Mouse (Mus musculus) hindbrain, embryonic 11.5 days (tissue): ENCODE results near the gene Samsn1. TPM values are rescaled to one million over a fixed set of nuclear protein-coding genes. Genes with fewer than 3 reads are reported as not detected.

Experiments used
- ATAC-seq: fragments of 200-750 bp; cut with Nextera tagmentation; 2 replicates; pipeline ENCODE4 v1.8.0; 2017; ENCODE audit warnings: mild to moderate bottlenecking, moderate TSS enrichment, moderate library complexity; ENCODE audit not compliant: low FRiP score
- DNase-seq: peaks from one replicate; pipeline ENCODE4 v3.0.0-alpha.2; 2015; ENCODE audit warnings: low spot score
- H3K27ac ChIP-seq: fragments of 300-500 bp; sonication (generic); 2 replicates; pipeline ENCODE4 v1.5.1; 2014; ENCODE audit warnings: mild to moderate bottlenecking, low read depth, low read length
- H3K27me3 ChIP-seq: fragments of 300-500 bp; sonication (generic); 2 replicates; pipeline ENCODE4 v1.6.1; 2014; ENCODE audit warnings: mild to moderate bottlenecking, low read length, moderate library complexity, mixed read lengths; ENCODE audit not compliant: control insufficient read depth, insufficient read depth
- H3K36me3 ChIP-seq: fragments of 300-500 bp; sonication (generic); 2 replicates; pipeline ENCODE4 v1.6.1; 2014; ENCODE audit warnings: mild to moderate bottlenecking, low read length, moderate library complexity, mixed read lengths; ENCODE audit not compliant: control insufficient read depth, insufficient read depth
- H3K4me1 ChIP-seq: fragments of 300-500 bp; sonication (generic); replicated peaks from 2 replicates; pipeline ENCODE4 v1.6.1; 2014; ENCODE audit warnings: low read length, mixed read lengths; ENCODE audit not compliant: control insufficient read depth, insufficient read depth
- H3K4me2 ChIP-seq: fragments of 300-500 bp; sonication (generic); replicated peaks from 2 replicates; pipeline ENCODE4 v1.6.1; 2014; ENCODE audit warnings: mild to moderate bottlenecking, low read depth, low read length
- H3K4me3 ChIP-seq: fragments of 300-500 bp; sonication (generic); 2 replicates; pipeline ENCODE4 v1.5.1; 2014; ENCODE audit warnings: low read depth, low read length
- H3K9ac ChIP-seq: fragments of 300-500 bp; sonication (generic); 2 replicates; pipeline ENCODE4 v1.6.1; 2014; ENCODE audit warnings: low read depth, low read length
- H3K9me3 ChIP-seq: fragments of 300-500 bp; sonication (generic); 2 replicates; pipeline ENCODE4 v1.6.1; 2016; ENCODE audit warnings: low read length; ENCODE audit not compliant: control insufficient read depth
- WGBS: fragments of 180-500 bp; shearing (Covaris S2); extraction: QIAGEN DNeasy Blood & Tissue Kit; methylation state at CpG from one replicate; pipeline ENCODE4 v1.1.7; 2014; 5-methylcytosine and 5-hydroxymethylcytosine counted together
- polyA plus RNA-seq: library from polyadenylated mRNA; unstranded; fragments of >200 nt; fragmentation: Nextera tagmentation; extraction: Ambion mirVana; gene quantifications from 2 replicates; pipeline ENCODE4 v1.2.1, GENCODE M21; 2014

Gene Samsn1
- polyA plus RNA-seq, 1 experiment from 2014 or later: 1.9 TPM

DNA sequence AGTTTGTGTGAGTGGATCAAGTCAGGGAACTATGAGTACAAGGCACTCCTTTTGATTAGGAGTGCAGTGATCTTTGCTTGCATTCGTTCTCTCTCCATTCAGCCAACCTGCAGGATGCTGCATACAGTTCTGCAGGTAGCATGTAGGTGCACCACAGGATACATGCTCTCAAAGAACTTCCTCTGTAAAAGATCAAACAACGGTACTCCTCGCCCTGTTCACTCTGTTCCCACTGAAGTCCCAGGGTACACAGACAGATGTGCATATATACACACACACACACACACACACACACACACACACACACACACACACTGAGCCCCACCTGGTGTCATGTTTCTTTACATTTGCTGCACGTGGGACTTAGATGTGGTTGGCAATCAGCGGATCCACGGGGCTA lies 198.9 kb downstream of the Samsn1 start:
- DNase-seq (no peak), ATAC-seq (no peak)
- no peaks in the 10 kb centered on the region for H3K4me1 ChIP-seq
- H3K36me3 ChIP-seq: no peaks in the 10 kb centered on the region
- H3K4me2 ChIP-seq: no peak overlapping the region
- no peak overlapping the region for H3K27ac ChIP-seq
- H3K27me3 ChIP-seq: no peaks in the 10 kb centered on the region
- H3K9me3 ChIP-seq: no peaks in the 10 kb centered on the region
- no peak overlapping the region for H3K9ac ChIP-seq
- no peak overlapping the region for H3K4me3 ChIP-seq
- WGBS: 80% methylated on average over 6 of the region's 6 CpGs

DNA sequence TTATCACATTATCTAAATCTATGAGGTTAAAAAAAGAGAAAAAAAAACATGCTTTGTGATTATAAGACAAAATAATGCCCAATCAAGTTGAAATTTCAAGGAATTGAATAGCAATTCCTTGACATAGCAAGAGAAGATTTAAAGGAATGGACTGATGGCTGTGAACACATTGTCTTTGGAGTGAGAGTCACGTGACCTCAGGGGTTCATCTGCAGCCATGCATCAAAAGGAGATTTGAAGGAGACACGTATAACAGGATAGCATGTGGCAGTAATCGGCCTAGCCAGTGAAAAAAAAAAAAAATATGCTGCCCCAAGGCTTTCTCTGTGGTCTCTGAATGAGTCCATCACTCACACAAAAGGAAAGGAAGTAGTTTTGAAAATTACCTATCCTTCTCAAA lies 201.1 kb downstream of the Samsn1 start:
- 58% methylated on average over 3 of the region's 3 CpGs for WGBS
- no peaks in the 10 kb centered on the region for H3K36me3 ChIP-seq
- H3K9me3 ChIP-seq: no peaks in the 10 kb centered on the region
- no peak for DNase-seq
- H3K4me2 ChIP-seq: no peak overlapping the region
- no peak for ATAC-seq
- no peak overlapping the region for H3K27ac ChIP-seq
- H3K4me1 ChIP-seq: no peaks in the 10 kb centered on the region
- no peak overlapping the region for H3K9ac ChIP-seq
- H3K27me3 ChIP-seq: no peaks in the 10 kb centered on the region
- no peak overlapping the region for H3K4me3 ChIP-seq
